Comparison of ENCODE assay signal across 9 mouse cellular contexts in the genomic region with DNA sequence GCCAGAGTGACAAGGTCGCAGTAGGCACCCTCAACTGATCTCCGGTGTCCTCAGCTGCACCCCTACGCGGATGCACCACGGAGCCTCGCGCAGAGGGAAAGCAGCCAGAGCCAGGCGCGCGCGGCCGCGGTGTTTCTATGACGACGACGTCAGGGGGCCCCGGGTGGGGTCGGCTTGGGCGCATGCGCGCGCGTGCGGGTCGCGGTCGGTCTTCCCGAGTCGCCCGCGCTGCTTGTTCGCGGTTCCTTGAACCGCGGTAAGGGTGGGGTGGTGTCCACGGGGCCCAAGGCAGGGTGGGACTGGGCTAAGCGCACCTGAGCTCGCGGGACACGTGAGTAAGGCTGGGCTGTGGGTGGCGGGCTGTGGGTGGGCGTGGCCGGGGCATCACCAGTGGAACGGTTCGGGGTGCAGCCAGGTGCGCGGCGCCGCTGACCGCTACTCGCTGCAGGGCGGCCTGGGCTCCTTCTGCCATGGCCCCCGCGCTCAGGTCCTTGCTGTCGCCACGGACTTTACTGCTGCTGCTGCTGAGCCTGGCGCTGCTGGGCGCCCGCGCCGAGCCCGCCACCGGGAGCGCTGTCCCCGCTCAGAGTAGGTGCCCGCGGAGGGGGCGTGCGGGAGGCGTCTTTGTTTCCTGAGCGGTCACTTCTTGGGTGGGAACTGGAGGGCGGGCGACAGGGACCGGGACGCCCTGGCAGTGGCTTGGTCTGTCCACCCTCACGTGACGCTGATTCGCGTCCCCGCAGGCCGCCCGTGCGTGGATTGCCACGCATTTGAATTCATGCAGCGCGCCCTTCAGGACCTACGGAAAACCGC. TPM values are rescaled to one million over a fixed set of nuclear protein-coding genes. Genes with fewer than 3 reads are reported as not detected.
DNase-seq lines count a peak whose midpoint lies in the region; ATAC-seq and TF ChIP-seq lines count a peak whose summit lies in the region.
"Had no signal": no experiment of that assay in that cellular context is flagged by ENCODE, and none has a peak within 500 bp of the region (broad histone marks: within the 10 kb centered on the region; RNA-seq: fewer than 3 reads in every experiment).

A gene (plus strand): TSS at position 125 of the 813 bp plus-strand sequence.

- peak; percentile 5; the same call in 1 of the 2 replicates for TF ChIP-seq CTCF in bone marrow, adult 2 months (IDR thresholded peaks at IDR 0.05; ENCODE audit: control insufficient read depth, insufficient read depth, low read length)

- H3K4me3 ChIP-seq in bone marrow, adult 2 months (replicated peaks; ENCODE audit: control insufficient read depth, low read depth, low read length): peak within 1 kb of the TSS; percentile 61
- H3K4me3 ChIP-seq in embryonic facial prominence, embryonic 15.5 days (replicated peaks): peak within 1 kb of the TSS; percentile 75
- H3K4me3 ChIP-seq in heart, embryonic 12.5 days: peak within 1 kb of the TSS; percentile 84
- H3K4me3 ChIP-seq in liver, embryonic 12.5 days: peak within 1 kb of the TSS; percentile 62
- peak within 1 kb of the TSS; percentile 70 for H3K4me3 ChIP-seq in neural tube, embryonic 11.5 days (ENCODE audit: low read depth, low read length)

- WGBS in bone marrow, adult 2 months: under 1% methylated on average over 88 of the region's 88 CpGs
- WGBS in embryonic facial prominence, embryonic 15.5 days: under 1% methylated on average over 86 of the region's 88 CpGs
- WGBS in heart, embryonic 12.5 days: under 1% methylated on average over 87 of the region's 88 CpGs
- 1% methylated on average over 80 of the region's 88 CpGs for WGBS in liver, embryonic 12.5 days (ENCODE audit: insufficient replicate concordance)
- under 1% methylated on average over 81 of the region's 88 CpGs for WGBS in neural tube, embryonic 11.5 days

- H3K27me3 ChIP-seq in embryonic facial prominence, embryonic 15.5 days: no peaks in the 10 kb centered on the region
- peaks cover 23% of the 10 kb centered on the region for H3K27me3 ChIP-seq in heart, embryonic 12.5 days (replicated peaks)
- H3K27me3 ChIP-seq in liver, embryonic 12.5 days (replicated peaks): peaks cover 73% of the 10 kb centered on the region
- H3K27me3 ChIP-seq in neural tube, embryonic 11.5 days (ENCODE audit: control insufficient read depth, insufficient read depth, low read length): no peaks in the 10 kb centered on the region

- H3K4me1 ChIP-seq in bone marrow, adult 2 months (ENCODE audit: control insufficient read depth, insufficient read depth, low read length): no peaks in the 10 kb centered on the region; the same call in 1 of the 2 replicates
- peaks cover 16% of the 10 kb centered on the region; the same call in 1 of the 2 replicates for H3K4me1 ChIP-seq in embryonic facial prominence, embryonic 15.5 days
- H3K4me1 ChIP-seq in heart, embryonic 12.5 days (replicated peaks): 0 out of 2 replicates have a peak, but pooled peaks cover 6% of the 10 kb centered on the region
- peaks cover 15% of the 10 kb centered on the region; the same call in 1 of the 2 replicates for H3K4me1 ChIP-seq in liver, embryonic 12.5 days
- peaks cover 16% of the 10 kb centered on the region for H3K4me1 ChIP-seq in neural tube, embryonic 11.5 days (ENCODE audit: control insufficient read depth, insufficient read depth, low read length)

- peak; percentile 64 for DNase-seq in 3T3-L1 (ENCODE audit: low read depth, low spot score)
- DNase-seq in kidney, postnatal 10 days: peak; percentile 90
- peak; percentile 94 for DNase-seq in neural tube, embryonic 11.5 days (ENCODE audit: low spot score)
- DNase-seq in testis, postnatal 10 days (ENCODE audit: low spot score): peak; percentile 95

- no peak within 1 kb of the TSS; the same call in 1 of the 2 replicates for H3K27ac ChIP-seq in bone marrow, adult 2 months (ENCODE audit: control insufficient read depth, insufficient read depth, low read depth, low read length, poor library complexity)
- peak within 1 kb of the TSS; percentile 78 for H3K27ac ChIP-seq in embryonic facial prominence, embryonic 15.5 days (replicated peaks)
- no peak within 1 kb of the TSS for H3K27ac ChIP-seq in heart, embryonic 12.5 days (ENCODE audit: poor library complexity, severe bottlenecking)
- H3K27ac ChIP-seq in liver, embryonic 12.5 days: no peak within 1 kb of the TSS
- peak within 1 kb of the TSS; percentile 77 for H3K27ac ChIP-seq in neural tube, embryonic 11.5 days (ENCODE audit: low read depth, low read length)

- peak within 1 kb of the TSS; percentile 93 for H3K4me2 ChIP-seq in embryonic facial prominence, embryonic 15.5 days (replicated peaks)
- H3K4me2 ChIP-seq in heart, embryonic 12.5 days: peak within 1 kb of the TSS; percentile 94
- H3K4me2 ChIP-seq in liver, embryonic 12.5 days: peak within 1 kb of the TSS; percentile 79
- H3K4me2 ChIP-seq in neural tube, embryonic 11.5 days (ENCODE audit: low read depth): peak within 1 kb of the TSS; percentile 92

- 0 out of 2 replicates have a peak, but pooled peaks cover 2% of the 10 kb centered on the region for H3K36me3 ChIP-seq in embryonic facial prominence, embryonic 15.5 days
- H3K36me3 ChIP-seq in heart, embryonic 12.5 days: peaks cover 4% of the 10 kb centered on the region
- H3K36me3 ChIP-seq in liver, embryonic 12.5 days: no peaks in the 10 kb centered on the region
- H3K36me3 ChIP-seq in neural tube, embryonic 11.5 days (ENCODE audit: control insufficient read depth, insufficient read depth, low read length): no peaks in the 10 kb centered on the region; the same call in 1 of the 2 replicates
- H3K36me3 ChIP-seq: G1E had no signal

- H3K9me3 ChIP-seq in embryonic facial prominence, embryonic 15.5 days (replicated peaks): no peaks in the 10 kb centered on the region
- 0 out of 2 replicates have a peak, but pooled peaks cover 3% of the 10 kb centered on the region for H3K9me3 ChIP-seq in heart, embryonic 12.5 days (replicated peaks)
- H3K9me3 ChIP-seq in liver, embryonic 12.5 days (replicated peaks): no peaks in the 10 kb centered on the region
- H3K9me3 ChIP-seq in neural tube, embryonic 11.5 days (ENCODE audit: control insufficient read depth, low read length): no peaks in the 10 kb centered on the region

- H3K9ac ChIP-seq in embryonic facial prominence, embryonic 15.5 days: peak within 1 kb of the TSS; percentile 75
- peak within 1 kb of the TSS; percentile 80 for H3K9ac ChIP-seq in heart, embryonic 12.5 days
- peak within 1 kb of the TSS; percentile 50 for H3K9ac ChIP-seq in liver, embryonic 12.5 days
- peak within 1 kb of the TSS; percentile 83 for H3K9ac ChIP-seq in neural tube, embryonic 11.5 days (ENCODE audit: low read length)

- peak; percentile 14; the same call in 1 of the 2 replicates for TF ChIP-seq POLR2A in bone marrow, adult 2 months (IDR thresholded peaks at IDR 0.05; ENCODE audit: borderline replicate concordance, control insufficient read depth, low read depth, low read length)

- peak; percentile 89 for ATAC-seq in embryonic facial prominence, embryonic 15.5 days (ENCODE audit: insufficient number of reproducible peaks, low FRiP score, low TSS enrichment, low read depth)
- peak; percentile 86 for ATAC-seq in heart, embryonic 12.5 days (ENCODE audit: insufficient number of reproducible peaks, low FRiP score)
- ATAC-seq in liver, embryonic 12.5 days: peak; percentile 49
- ATAC-seq in neural tube, embryonic 11.5 days (ENCODE audit: insufficient read depth, low FRiP score, low TSS enrichment): peak; percentile 91

RNA-seq across cellular contexts. Expression of the gene that starts here (rescaled TPM):
- polyA plus RNA-seq in bone marrow, adult 2 months (2011; ENCODE audit: insufficient read depth, insufficient read length, low replicate concordance, missing spikeins): 9.1 TPM in 1 of 2 replicates, not detected in the other
- polyA plus RNA-seq in embryonic facial prominence, embryonic 15.5 days (2015; fragmentation: Nextera tagmentation; extraction: Ambion mirVana): 99.9 and 103 TPM in 2 replicates
- 93.7 and 97.0 TPM in 2 replicates for polyA plus RNA-seq in heart, embryonic 12.5 days (2016; fragmentation: Nextera tagmentation; extraction: Ambion mirVana)
- 11.6 and 13.0 TPM in 2 replicates for polyA plus RNA-seq in liver, embryonic 12.5 days (2016; fragmentation: Nextera tagmentation; extraction: Ambion mirVana)
- 199 TPM in 2 replicates for polyA plus RNA-seq in neural tube, embryonic 11.5 days (2014; fragmentation: Nextera tagmentation; extraction: Ambion mirVana)
- polyA plus RNA-seq: G1E had no signal

Comparison
In these comparisons a context has a peak if more than half of its experiments do, and no peak if none do; other contexts are left out.
1. H3K27ac ChIP-seq: peak in embryonic facial prominence, embryonic 15.5 days (single experiment) and neural tube, embryonic 11.5 days (single experiment); none in bone marrow, adult 2 months (single experiment), heart, embryonic 12.5 days (single experiment) and liver, embryonic 12.5 days (single experiment).
2. Peak in every context shown above with its lines, with median percentiles within 50 percentile points of each other: DNase-seq, H3K4me3 ChIP-seq, ATAC-seq, H3K4me2 ChIP-seq and H3K9ac ChIP-seq.